Mouse (Mus musculus) fat pad, adult 2 months (tissue): ENCODE measurements around the gene Rfk.

ENCODE experiments used
- DNase-seq: peaks from one replicate; pipeline ENCODE4 v3.0.0-alpha.2; 2011; ENCODE audit warnings: low read depth, low spot score; ENCODE audit errors: extremely low read depth

The Rfk gene

DNA sequence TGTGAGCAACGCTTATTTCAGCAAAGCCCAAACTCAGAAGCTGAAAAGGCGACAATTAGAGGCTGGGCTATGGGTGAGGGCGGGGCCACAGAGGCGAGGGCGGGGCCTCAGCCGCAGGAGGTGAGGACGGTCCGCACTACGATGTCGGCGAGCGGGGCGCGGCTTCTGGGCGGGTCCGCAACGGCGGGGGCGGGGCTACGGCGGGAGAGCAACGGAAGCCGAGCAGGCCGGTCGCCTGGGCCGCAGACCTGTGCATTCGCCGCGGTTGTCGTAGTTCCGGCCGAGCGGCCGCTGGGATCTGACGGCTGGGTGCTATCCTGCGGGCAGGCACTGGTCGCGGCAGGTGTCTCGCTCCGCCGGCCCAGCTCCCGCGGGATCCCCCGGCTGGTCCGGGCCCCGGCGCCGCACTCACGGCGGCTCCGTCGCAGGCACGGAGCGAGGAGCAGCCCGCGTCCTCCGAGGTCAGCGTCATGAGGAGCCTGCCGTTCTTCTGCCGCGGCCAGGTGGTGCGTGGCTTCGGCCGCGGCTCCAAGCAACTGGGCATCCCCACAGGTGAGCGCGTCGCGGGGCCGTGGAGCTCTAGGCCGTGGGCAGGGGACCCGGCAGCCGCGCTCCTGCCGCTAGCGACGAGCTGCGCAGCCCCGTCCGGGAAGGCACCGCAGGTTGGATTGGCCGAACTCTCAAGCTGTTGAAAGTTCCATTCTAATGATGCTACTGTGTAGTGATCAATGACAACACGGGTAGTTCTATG, at the start of gene Rfk:
Gene Rfk, plus strand, starts transcription at position 203 of the 751 bp plus-strand sequence.
- no peak for DNase-seq

DNA sequence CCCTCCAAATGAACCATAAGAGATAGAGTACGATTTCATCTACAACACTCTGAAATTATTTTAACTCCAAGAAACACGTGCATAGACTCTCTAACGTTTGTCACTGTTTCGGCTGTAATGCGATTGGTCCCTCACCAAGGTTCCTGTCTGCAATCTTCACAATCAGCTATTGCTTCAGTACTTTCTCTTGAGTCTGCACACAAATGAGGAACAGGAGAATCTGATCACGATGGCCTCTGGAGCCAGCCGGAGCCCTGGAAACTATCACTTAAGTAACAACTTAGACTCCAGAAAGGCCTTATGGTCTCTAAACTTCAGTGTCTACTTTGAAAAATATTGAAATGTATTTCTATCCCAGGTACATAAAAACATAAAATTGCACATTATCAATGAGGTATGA, 49.0 kb upstream of the Rfk start:
- no peak for DNase-seq

DNA sequence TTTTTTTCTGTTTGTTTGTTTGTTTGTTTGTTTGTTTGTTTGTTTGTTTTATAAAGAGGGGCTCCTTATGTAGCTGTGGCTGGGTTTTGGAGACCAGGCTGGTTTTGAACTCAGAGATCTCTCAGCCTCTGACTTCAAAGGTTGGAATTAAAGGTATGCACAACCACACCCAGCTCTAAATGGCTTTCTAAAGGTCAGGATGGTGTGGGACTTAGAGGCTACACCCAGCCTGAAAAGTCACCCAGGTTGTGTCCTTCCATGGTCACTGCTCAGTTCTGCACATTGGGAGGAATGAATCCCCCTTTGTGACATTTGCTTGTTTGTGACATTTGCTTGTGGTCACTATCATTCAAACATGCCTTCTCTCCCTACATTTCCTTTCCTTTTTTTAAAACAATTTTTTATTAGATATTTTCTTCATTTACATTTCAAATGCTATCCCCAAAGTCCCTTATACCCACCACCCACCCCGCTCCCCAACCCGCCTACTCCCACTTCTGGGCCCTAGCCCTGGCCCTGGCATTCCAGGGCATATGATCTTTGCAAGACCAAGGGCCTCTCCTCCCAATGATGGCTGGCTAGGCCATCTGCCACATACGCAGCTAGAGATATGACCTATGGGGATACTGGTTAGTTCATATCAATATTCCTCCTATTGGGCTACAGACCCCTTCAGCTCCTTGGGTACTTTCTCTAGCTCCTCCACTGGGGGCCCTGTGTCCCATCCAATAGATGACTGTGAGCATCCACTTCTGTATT, 46.9 kb upstream of the Rfk start:
- DNase-seq = no peak

DNA sequence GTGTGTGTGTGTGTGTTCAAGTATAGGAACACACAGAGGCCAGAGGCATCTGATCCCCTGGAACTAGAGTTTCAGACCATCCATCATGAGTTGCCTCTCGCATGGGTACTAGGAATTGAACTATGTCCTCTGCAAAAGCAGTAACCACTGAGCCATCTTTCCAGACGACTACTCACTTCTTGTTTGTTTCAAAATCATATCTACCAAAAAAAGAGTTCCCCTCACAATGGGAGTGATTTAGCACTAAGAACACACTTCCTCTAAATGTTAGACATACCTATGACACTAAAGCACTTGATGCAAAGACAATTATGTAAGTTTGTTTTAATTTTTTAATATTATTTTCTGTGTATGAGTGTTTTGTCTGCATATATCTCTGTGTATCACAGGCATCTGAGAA, 46.0 kb upstream of the Rfk start:
- DNase-seq = no peak

DNA sequence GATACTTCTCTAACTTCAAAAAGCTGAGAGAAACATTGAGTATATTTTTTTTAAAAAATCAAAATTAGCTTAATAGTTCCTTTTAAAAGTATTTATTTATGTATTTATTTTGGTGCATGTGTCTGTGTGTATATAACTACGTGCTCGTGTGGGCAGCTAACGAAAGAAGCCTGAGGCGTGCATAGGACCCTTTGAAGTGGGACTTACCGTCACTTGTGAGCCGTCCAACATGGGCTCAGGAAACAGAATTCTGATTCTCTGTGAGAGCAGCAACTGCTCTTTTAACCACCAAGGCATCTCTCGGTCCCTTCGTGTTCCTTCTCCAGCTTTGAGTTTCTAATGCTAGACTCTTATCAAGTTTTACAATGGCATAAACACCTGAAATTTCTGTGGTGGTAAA, 40.1 kb upstream of the Rfk start:
- no peak for DNase-seq

DNA sequence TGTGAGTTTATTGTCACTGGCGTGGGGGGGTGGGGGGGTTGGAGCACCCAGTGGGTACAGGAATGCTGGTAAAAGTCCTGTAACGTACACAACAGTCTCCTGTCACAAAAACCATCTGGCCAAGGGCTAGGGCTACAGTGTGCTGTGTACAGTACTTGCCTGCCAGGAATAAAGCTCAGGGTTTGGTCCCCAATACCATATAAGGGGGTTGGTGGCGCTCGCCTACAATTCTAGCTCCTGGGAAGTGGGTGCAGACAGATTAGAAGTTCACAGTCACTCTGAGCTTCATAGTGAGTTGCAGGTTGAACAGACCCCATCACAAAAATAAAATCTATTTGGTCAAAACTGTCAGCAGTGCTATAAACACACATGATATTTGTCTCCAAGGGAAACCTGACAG, 39.5 kb upstream of the Rfk start:
- no peak for DNase-seq

DNA sequence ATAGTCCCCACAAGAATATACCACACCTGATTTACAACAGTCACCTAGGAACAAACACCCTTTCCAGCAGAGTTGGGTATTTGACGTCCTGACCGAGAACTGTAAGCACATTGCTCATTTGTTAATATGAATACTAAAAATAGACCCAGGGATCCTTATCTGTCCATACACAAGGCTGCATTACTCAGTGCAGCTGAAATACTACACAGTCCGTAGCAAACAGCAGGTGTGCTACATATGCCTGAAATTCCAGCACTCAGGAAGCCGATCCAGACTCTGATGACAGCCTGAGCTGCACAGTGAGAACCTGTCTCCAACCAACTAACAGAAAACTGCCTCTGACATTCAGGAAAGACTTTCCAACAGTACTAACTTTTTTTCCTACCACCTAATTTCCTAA, 39.0 kb upstream of the Rfk start:
- DNase-seq = no peak

DNA sequence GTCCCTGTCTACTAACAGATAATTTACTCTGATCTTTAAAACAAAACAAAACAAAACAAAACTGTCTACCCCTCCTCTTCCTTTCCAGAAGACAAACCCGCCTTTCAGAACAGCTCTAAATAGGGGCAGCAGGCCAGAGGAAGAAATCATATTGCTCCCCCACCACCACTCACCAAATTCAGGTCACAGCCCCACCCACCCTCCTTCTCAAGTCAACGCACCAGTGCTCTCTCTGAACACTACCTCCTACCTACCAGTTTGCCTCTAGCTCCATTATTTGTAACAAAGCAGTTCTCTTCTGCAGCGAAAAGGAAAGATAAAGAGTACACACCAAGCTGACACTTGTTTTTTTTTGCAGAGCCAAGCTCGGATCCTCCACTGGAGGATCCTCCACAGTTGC, 38.5 kb upstream of the Rfk start:
- no peak for DNase-seq

DNA sequence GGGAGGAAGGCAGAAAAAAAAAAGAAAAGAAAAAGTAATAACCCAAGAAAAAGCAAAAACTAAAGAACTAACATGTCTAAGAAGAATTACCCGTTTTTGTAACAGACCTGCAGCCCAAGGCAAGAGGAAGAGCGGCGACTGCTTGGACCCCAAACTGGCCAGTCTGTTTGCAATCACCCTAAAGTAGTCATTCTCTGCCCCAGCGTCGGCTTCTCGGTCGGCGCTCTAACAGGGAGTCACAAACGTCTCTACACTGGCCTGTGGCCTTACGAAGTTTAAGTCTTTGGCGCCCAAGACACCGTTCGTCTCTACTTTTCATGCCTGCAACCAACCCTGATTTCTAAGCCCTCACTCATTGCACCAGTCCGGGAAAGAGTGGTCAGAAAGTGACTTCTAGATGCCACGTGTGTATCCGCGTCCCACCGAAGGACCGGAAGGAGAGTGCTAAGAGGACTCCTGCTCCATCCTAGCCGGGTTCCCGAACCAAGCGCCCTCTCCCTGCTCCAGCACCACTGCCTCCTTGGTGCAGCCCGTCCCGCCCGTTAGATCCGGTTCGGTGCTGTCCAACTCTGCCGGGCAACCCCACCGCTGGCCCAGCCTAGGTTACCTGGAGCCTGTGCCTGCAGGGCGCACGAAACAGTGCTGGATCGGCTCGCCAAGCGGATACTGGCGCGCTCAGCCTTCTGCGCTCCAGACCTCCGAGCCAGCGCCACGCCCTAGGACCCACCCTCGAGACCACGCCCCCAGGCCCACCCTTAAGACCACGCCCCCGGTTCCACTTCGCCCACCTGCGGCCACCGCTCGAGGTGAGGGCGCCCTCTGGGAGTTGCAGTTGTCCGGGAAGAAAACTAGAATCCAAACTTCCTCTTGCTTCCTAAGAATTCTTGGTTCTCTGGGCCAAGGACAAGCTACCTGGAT, 37.6 kb upstream of the Rfk start:
- no peak for DNase-seq

DNA sequence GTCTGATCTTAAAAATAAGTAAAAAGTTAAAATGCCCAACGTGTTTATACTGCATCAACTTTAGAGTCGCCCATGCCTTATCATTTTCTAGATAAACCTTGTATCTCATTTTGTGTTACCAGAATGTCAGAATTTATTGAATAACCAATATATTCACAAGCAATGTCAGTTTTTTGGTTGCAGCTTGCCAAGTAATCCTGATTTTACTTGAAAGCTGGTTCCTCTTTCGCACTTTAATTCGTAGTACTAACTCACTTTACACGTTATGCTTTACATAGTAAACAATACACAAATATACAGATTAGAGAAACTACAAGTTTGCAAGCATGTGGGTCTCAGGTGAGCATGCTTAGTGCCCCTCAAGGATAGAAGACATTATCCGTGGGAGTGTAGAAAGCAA, 36.9 kb upstream of the Rfk start:
- DNase-seq = no peak

DNA sequence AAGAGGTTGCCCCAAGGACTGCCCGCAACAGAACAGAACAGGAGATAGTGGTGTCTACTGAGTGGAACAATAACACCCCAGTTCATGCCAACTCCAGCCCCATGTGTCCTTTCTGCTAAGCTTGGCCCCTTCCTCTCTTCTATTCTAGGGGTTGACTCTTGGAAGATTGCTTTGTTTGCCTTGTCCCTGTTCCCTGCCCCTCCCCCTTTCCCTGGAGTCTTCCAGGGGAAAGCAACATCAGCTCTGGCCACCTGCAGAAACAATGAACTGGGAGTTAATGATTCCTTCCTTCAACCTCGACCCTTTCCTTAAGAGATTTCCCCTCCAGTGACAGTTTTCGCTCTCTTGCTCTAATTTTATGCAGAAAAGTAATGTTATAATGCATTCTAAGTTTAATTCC, 36.5 kb upstream of the Rfk start:
- DNase-seq = no peak

DNA sequence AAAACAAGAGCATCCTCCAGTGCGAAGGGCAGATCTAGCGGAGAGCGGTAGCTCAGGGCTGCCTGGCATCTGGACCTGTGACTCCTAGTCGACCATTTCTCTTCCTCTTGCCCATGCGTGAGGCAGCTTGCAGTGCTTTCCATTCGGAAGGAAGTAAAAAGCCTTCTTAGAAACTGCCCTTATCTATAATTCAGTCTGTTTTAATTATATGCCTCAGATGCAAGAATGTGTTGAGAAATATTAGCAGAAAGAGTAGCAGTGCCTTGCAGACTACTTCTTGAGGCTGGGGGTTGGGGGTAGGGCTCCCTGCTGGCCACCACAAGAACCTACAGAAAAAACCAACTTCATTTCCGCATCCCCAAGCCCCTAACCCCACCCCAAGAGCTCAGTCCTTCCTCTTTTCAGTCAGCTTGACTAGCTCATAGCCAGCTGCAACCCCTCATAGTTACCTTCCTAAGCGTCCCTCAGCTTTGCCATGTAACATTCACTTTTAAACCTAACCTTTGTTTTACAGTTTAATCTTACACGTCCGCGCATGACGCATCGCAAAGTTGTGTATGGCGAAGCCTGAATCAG, 34.4 kb upstream of the Rfk start:
- DNase-seq = no peak

DNA sequence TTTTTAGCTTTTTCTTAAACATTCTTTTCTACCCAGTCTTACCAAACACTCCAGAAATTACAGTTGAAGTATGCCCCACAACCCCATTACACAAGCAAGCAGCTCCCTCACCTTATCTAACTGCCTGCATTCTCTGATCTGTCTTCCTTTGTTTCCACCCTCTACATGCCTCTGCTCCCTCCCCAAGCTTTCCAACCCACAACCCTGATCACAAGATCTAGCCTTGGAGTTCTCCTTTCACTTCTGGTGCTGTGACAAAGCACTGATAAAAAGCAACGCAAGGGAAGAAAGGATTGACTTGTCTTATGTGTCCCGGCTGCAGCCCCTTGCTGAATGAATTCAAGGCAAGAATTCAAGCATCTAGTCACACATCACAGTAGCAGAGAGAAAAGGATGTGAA, 32.7 kb upstream of the Rfk start:
- no peak for DNase-seq

DNA sequence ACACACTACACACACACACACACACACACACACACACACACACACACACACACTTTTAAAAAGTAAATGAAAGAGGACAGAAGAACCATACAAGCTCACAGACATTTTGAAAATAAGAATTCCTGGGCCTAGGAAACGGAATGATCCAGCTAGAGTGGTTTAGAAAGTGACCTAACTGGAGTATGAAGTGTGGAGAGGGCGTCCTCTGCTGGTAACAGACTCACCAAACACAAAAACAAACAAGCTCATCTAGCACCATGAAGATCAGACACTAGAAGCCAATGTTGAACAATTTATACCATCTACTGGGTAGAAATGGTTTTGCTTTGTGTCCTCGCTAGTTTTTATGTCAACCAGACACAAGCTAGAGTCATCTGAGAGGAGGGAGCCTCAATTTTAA, 29.1 kb upstream of the Rfk start:
- no peak for DNase-seq

DNA sequence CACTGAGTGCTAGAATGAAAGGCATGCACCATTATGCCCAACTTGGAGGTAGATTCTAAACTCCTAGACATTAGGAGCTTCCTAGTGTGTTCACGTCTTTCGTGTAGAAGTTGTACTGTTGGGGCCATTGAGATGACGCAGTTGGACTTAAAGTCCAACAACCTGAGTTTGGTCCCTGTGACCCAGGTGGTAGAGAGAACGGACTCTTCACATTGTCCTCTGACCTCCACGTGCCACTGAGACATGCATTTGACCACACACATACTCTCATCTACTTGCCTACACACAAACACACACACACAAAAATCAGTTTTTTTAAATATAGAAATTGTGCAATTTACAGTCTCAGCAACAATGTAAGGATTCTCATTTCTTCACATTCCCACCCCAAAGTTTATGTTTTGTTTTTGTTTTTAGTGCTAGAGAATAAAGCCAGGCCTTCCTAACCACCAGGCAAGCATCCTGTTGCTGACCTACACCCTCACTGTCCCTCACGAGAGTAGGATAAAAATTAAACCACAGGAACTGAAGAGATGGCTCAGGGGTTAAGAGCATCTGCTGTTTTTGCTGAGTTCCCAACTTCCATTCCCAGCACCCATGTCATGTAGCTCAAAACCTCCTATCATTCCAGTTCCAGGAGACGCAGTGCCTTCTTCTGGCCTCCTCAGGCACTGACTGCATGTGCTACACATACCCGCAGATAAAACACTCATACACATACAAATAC, 27.3 kb upstream of the Rfk start:
- DNase-seq = no peak

DNA sequence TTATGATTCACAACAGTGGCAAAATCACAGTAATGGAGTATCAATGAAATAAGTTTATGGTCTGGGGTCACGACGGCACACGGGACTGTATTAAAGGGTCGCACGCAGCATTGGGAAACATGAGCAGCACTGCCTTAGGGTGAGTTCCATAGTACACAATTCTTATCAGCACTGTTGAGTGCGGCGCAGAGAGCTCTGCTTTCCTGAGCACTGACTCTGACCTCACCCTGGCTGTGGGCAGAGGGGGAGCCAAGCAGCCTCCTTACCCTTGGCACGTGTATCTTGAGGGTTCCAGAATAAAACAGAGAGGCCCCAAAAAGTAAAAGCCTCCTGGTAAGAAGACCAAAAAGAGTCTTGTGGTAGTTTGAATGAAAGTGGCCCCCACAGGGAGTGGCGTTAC, 25.3 kb upstream of the Rfk start:
- DNase-seq = no peak

DNA sequence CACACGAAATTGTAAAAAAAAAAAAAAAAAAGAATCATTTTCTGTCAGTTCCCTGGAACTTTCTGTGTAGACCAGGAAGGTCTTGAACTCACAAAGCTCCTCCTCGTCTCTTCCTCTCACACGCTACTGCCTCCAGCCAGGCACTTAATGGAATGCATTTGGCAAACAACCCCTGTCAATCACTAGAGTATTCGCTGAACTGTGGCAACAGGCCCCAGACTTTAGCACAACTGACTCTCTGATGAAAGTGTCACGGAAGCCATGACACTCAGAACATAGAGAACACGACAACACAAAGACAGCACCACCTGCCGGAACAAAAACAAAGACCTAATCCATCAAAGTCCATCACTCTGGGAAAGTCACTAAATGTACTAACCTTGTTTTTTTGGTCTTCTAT, 24.3 kb upstream of the Rfk start:
- no peak for DNase-seq

DNA sequence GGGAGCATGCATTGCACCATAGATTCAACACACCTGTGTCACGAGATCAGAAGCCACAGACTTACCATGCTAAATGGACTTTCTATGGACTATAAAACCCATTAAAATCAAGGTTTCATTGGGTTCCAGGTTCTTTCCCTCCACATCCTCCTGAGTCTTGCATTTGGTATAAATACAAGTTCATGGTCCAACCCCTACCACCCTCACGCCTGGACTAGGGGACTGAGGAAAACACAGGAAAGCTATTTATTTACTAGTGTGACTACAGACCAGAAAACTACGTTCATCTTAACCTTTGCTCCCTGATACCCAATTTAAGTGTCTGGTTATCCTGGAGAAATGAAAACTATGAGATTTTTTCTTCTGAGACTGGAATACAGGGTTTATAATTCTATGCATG, 21.1 kb upstream of the Rfk start, which contains the start of gene Gcnt1:
Gene Gcnt1, minus strand, starts transcription at position 144 of the 400 bp plus-strand sequence.
- no peak for DNase-seq

DNA sequence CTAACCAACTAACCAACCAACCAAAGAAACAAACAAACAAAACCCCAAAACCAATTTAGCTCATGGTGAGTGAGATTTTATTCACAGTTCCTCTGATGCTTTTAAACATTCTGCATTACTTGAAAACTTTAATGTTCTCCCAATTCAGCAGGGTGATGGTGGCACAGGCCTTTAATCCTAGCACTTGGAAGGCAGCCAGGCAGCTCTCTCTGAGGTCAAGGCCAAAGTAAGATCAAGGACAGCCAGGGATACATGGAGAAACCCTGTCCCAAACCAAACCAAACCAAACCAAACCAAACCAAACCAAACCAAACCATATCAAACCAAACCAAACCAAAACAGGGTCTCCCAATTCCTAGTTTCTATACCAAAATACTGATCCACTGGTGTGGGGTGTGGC, 15.0 kb upstream of the Rfk start:
- no peak for DNase-seq

DNA sequence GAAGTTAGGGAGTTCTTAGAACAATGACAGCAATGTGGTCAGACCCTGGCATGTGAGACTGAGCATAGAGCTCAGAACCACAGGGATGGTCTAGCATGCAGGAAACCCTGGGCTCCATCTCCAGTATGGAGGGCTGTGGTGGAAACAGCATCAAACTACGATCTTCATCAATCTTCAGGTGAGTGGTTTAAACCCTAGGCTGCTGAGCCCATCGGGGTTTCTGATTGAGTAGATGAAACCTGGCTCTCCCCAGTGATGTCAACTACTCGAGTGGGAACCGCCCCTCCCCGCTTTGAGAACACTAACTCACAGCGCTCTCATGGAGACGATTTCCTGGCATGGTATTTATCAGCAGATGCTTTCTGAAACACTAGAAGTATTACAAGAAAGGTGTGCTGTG, 13.3 kb upstream of the Rfk start:
- no peak for DNase-seq
